Mouse (Mus musculus) E14TG2a.4 (cell line): ENCODE measurements around the gene Eps8.

Source experiments
- CTCF ChIP-seq: conservative IDR thresholded peaks from 2 replicates; pipeline ENCODE4 v1.5.1; 2014; ENCODE audit warnings: low read length
- NANOG ChIP-seq: IDR thresholded peaks from 2 replicates; pipeline ENCODE4 v1.6.1; 2014; ENCODE audit warnings: borderline replicate concordance, low read length, mixed read lengths
- POU5F1 ChIP-seq: IDR thresholded peaks from 2 replicates; pipeline ENCODE4 v1.6.1; 2014; ENCODE audit warnings: low read length, borderline replicate concordance

- no peak for TF ChIP-seq CTCF
- TF ChIP-seq POU5F1: no peak
- no peak for TF ChIP-seq NANOG
These were observed 160.6 kb downstream of the Eps8 start for GRCm38 (mm10) chr6:137494136-137494475.
